Mouse (Mus musculus) liver, adult 2 months (tissue): ENCODE results near the gene Prkag2. TPM values are rescaled to one million over a fixed set of nuclear protein-coding genes. Genes with fewer than 3 reads are reported as not detected.

Experiments used
- DNase-seq: peaks from one replicate; pipeline ENCODE4 v3.0.0-alpha.2; 2011; ENCODE audit warnings: low read depth, low spot score; ENCODE audit errors: extremely low read depth
- H3K27ac ChIP-seq: fragments of 200-500 bp; replicated peaks from 2 replicates; pipeline ENCODE4 v1.5.1; 2012; ENCODE audit warnings: low read depth, mild to moderate bottlenecking, control low read depth, inconsistent platforms, low read length; ENCODE audit not compliant: insufficient read depth
- H3K27me3 ChIP-seq: fragments of 200-500 bp; 2 replicates; pipeline ENCODE4 v1.6.1; 2012; ENCODE audit warnings: mild to moderate bottlenecking, moderate library complexity, low read length, inconsistent platforms; ENCODE audit not compliant: control insufficient read depth, insufficient read depth
- H3K36me3 ChIP-seq: fragments of 200-500 bp; 2 replicates; pipeline ENCODE4 v1.6.1; 2012; ENCODE audit warnings: low read length, inconsistent platforms; ENCODE audit not compliant: control insufficient read depth, insufficient read depth
- H3K4me1 ChIP-seq: fragments of 200-500 bp; 2 replicates; pipeline ENCODE4 v1.6.1; 2011; ENCODE audit warnings: low read length; ENCODE audit not compliant: control insufficient read depth, insufficient read depth
- H3K4me3 ChIP-seq: fragments of 200-500 bp; 2 replicates; pipeline ENCODE4 v1.5.1; 2011; ENCODE audit warnings: low read depth, mild to moderate bottlenecking, control low read depth, low read length, moderate library complexity; ENCODE audit not compliant: insufficient read depth
- H3K79me2 ChIP-seq: fragments of 200-500 bp; 2 replicates; pipeline ENCODE4 v1.6.1; 2012; ENCODE audit warnings: inconsistent platforms, mild to moderate bottlenecking, low read length, moderate library complexity; ENCODE audit not compliant: control insufficient read depth, insufficient read depth
- H3K9ac ChIP-seq: fragments of 200-500 bp; 2 replicates; pipeline ENCODE4 v1.6.1; 2012; ENCODE audit warnings: low read depth, mild to moderate bottlenecking, control low read depth, inconsistent platforms, low read length
- CTCF ChIP-seq: fragments of 200-500 bp; IDR thresholded peaks from 2 replicates; pipeline ENCODE4 v1.5.1; 2011; ENCODE audit warnings: low read depth, low read length, control low read depth
- POLR2A ChIP-seq: fragments of 200-500 bp; IDR thresholded peaks from 2 replicates; pipeline ENCODE4 v1.6.1; 2011; ENCODE audit warnings: low read length, control low read depth; ENCODE audit not compliant: insufficient read depth; ENCODE audit errors: extremely low read depth
- WGBS: fragments of 180-500 bp; shearing (Covaris S2); methylation state at CpG from one replicate; pipeline ENCODE4 v1.1.7; 2018; 5-methylcytosine and 5-hydroxymethylcytosine counted together
- polyA plus RNA-seq: library from polyadenylated mRNA; depleted of rRNA; stranded (reverse); fragments of >200 nt; gene quantifications from 2 replicates; pipeline ENCODE4 v1.2.3, GENCODE M21; 2012
- total RNA-seq: library from RNA; depleted of rRNA; stranded (reverse); fragments of >200 nt; gene quantifications from 2 replicates; pipeline ENCODE4 v1.2.3, GENCODE M21; 2014

Gene Prkag2
- total and polyA plus RNA-seq, 2 experiments: 14.8 to 21.1 TPM

DNA sequence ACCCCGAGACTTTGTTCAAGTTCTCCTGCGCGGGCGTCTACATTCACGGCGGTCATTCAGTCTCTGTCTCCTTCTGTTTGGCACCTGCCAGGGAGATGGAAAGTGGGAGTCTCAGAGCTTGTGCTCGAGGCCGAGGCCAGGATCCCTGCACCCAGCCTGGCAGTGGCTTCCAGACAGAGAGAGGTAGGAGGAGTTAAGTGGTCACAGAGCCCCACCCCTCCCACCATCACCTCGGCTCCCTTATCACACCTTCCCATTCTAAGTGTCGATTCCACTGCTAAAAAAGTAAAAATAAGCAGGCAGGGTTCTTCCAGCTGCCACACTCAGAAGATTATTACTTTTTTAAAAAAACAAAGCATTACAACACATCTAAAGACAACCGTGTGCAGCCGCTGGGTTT lies 236.6 kb downstream of the Prkag2 start:
- Histone ChIP-seq H3K36me3 (peaks cover 45% of the 10 kb centered on the region), H3K9ac (no peak overlapping the region), H3K27ac (no peak overlapping the region), H3K4me3 (no peak overlapping the region), H3K4me1 (no peaks in the 10 kb centered on the region), H3K79me2 (no peaks in the 10 kb centered on the region), H3K27me3 (no peaks in the 10 kb centered on the region)
- TF ChIP-seq POLR2A (no peak), CTCF (no peak)
- DNase-seq: no peak
- 83% methylated on average over 12 of the region's 12 CpGs for WGBS

DNA sequence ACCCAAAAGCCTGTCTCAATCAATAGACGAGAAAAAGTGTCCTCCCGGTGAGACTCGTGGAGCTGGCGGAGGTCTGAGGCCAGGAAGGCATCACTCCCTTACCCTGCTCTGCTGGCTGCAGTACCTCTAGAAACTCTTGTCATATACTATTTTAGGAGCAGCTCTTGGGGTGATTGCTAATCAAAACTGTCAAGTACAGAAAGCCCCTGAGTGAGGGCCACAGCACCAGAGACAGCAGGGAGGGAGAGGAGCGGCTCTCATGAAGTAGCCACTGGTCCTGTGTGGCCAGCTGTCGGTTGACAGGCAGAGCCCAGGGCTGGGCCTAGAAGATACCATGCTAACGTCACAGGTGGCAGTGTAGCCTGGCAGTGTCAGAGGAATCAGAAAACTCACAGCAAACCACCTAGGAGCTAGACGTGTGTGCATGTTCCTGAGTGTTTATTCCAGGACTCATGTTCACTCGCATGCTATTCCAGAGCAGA lies 239.0 kb downstream of the Prkag2 start:
- no peak for DNase-seq
- H3K27ac ChIP-seq: no peak overlapping the region
- no peaks in the 10 kb centered on the region for H3K4me1 ChIP-seq
- H3K4me3 ChIP-seq: no peak overlapping the region
- peaks cover 31% of the 10 kb centered on the region for H3K36me3 ChIP-seq
- WGBS: 97% methylated on average over 9 of the region's 9 CpGs
- H3K79me2 ChIP-seq: no peaks in the 10 kb centered on the region
- no peak overlapping the region for H3K9ac ChIP-seq
- no peaks in the 10 kb centered on the region for H3K27me3 ChIP-seq
- TF ChIP-seq CTCF (no peak), POLR2A (no peak)

DNA sequence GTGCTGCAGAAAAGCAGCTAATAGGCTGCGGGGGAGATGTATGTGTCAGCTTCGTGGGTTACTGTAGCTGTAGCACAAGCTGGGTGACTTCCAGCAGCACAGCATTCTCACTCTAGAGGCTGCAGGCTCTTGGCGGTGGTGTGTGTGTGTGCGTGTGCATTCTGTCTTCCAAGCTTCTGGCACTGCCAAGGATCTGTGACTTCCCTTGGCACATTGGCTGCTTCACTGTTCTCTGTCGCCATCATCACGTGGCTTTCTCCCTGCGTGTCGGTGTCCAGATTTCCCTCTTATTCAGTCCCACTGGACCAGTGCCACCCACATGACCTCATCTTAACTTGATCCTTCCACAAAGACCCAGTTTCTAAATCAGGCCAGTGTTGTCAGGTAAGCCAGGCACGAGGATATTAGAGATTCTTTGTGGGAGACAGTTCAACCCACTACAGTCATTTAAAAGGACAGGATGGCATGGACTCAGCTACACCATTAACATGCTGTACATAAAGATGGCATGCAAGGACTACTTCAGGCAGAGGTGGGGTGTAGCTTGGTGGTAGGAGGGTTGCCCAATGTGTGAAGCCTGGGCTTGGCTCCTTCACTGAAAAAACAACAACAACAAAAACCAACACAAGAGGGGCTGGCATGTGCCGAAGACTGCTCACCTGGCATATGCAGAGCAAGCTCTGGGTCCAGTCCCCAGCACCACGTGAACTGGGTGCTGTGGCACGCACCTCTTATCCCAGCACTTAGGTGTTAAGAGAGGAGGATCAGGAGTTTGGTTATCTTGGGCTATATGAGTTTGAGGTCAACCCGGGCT lies 239.6 kb downstream of the Prkag2 start:
- DNase-seq: peak; percentile 36
- H3K27ac ChIP-seq: no peak overlapping the region
- TF ChIP-seq POLR2A (no peak), CTCF (no peak)

DNA sequence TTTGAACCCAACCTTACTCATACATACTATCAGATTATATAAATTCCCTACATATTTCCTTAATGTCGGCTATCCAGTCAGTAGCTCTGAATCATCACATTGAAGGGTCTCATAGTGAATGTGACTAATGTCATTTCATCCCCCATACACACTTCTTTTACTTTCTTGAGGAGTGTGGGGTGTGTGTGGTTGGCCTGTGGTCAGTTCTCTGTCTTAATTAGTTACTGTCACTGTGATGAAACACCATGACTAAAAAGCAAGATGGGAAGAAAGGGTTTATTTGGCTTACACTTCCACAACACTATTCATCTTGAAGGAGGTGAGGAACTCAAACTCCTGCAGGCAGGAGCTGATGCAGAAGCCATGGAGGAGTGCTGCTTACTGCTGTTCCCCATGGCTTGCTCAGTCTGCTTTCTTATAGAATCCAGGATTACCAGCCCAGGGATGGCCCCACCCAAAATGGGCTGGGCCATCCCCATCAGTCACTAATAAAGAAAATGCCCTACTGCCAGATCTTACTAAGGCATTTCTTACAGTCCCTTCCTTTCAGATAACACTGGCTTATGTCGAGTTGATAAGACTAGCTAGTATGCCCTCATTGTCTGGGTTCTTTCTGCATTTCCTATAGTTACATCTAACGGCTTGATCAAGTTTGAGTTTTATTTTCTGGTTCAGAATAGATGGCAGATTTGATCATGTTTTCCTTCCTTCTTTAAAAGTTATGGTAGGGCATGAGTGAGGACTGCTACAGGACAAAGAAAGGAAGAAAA lies 240.5 kb downstream of the Prkag2 start:
- Histone ChIP-seq H3K79me2 (no peaks in the 10 kb centered on the region), H3K4me1 (no peaks in the 10 kb centered on the region), H3K4me3 (no peak overlapping the region), H3K27me3 (no peaks in the 10 kb centered on the region), H3K36me3 (peaks cover 23% of the 10 kb centered on the region), H3K9ac (no peak overlapping the region), H3K27ac (no peak overlapping the region)
- TF ChIP-seq POLR2A (no peak), CTCF (no peak)
- 75% methylated on average over 3 of the region's 3 CpGs for WGBS
- no peak for DNase-seq

More for the DNA sequence above, 239.6 kb downstream of the Prkag2 start:
- WGBS: 80% methylated on average over 13 of the region's 13 CpGs
- no peak overlapping the region for H3K9ac ChIP-seq
- H3K27me3 ChIP-seq: no peaks in the 10 kb centered on the region
- no peaks in the 10 kb centered on the region for H3K79me2 ChIP-seq
- peaks cover 26% of the 10 kb centered on the region for H3K36me3 ChIP-seq
- no peak overlapping the region for H3K4me3 ChIP-seq
- no peaks in the 10 kb centered on the region for H3K4me1 ChIP-seq

DNA sequence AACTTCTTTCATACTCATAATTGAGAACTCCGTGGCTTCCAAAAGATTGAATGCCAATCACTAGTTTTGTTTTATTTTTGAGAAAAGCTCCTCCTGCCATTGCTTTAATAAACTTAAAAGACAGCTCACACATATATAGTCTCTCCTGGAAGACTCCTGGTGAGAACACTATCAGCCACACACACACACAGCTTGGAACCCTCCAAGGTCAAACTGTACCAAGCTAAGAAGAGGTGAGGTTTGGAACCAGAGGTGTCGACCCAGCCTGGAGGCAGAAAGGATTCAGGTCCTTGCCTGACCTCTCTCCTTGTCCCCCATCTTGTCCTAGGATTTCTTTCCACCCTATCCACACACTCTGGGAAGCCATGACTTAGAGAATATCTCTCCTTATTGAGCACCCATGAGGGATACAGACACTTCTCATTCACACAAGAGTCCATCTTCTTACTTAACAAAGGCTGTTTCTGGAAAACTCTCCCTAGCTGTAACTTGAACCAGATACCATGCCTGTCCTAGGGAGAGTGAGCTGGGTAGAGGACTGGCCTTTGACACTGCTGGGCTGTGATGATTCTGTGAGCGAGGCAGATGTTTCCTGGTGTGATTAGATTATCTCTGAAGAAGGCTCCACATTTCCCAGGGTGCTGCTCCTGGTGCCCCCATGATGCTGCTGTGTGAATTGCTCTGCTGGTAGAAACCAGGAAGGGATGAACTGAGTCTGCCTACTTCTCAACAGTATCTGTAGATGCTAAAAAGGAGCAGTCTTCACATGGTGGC lies 245.4 kb downstream of the Prkag2 start:
- Histone ChIP-seq H3K4me3 (no peak overlapping the region), H3K79me2 (no peaks in the 10 kb centered on the region), H3K27me3 (no peaks in the 10 kb centered on the region), H3K4me1 (no peaks in the 10 kb centered on the region), H3K36me3 (no peaks in the 10 kb centered on the region), H3K27ac (no peak overlapping the region), H3K9ac (no peak overlapping the region)
- 85% methylated on average over 3 of the region's 3 CpGs for WGBS
- TF ChIP-seq CTCF: no peak
- no peak for TF ChIP-seq POLR2A
- no peak for DNase-seq
